Mouse (Mus musculus): ENCODE measurements around the gene Rhbdl2. TPM values are rescaled to one million over a fixed set of nuclear protein-coding genes. Genes with fewer than 3 reads are reported as not detected.

The Rhbdl2 gene
- polyA plus RNA-seq, 1 experiment from 2014 or later: 1.4 TPM

DNA sequence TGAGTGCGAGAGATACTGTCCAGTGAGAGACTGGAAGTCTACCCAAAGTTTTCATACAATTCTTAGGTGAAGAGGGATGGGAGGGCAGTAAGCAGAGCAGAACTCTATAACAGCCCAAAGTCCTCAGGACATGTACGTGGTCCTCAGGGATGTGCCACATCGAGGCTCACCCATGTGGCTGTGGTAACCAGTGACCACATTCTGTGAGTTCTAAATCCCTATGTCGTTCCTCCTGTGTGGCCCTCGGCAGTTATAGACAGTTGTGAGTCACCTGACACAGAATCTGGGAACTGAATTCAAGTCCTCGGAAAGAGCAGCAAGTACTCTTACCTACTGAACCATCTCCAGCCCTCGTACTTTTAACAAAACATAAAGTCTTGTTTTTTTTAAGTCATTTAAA, 70.4 kb downstream of the Rhbdl2 start:
- DNase-seq: no peak
- Histone ChIP-seq H3K9me3 (ENCODE audit: control insufficient read depth, low read length) (no peaks in the 10 kb centered on the region), H3K27ac (replicated peaks; ENCODE audit: low read depth, low read length) (no peak overlapping the region), H3K4me2 (ENCODE audit: low read length) (no peak overlapping the region), H3K9ac (replicated peaks; ENCODE audit: low read length) (no peak overlapping the region), H3K27me3 (ENCODE audit: control insufficient read depth, insufficient read depth, low read length) (no peaks in the 10 kb centered on the region), H3K4me1 (ENCODE audit: control insufficient read depth, insufficient read depth, low read length) (no peaks in the 10 kb centered on the region), H3K36me3 (ENCODE audit: control insufficient read depth, insufficient read depth, low read length) (no peaks in the 10 kb centered on the region), H3K4me3 (replicated peaks; ENCODE audit: low read depth, low read length) (no peak overlapping the region)
- no peak for ATAC-seq (ENCODE audit: low FRiP score, low TSS enrichment)
- 89% methylated on average over 7 of the region's 7 CpGs for WGBS

DNA sequence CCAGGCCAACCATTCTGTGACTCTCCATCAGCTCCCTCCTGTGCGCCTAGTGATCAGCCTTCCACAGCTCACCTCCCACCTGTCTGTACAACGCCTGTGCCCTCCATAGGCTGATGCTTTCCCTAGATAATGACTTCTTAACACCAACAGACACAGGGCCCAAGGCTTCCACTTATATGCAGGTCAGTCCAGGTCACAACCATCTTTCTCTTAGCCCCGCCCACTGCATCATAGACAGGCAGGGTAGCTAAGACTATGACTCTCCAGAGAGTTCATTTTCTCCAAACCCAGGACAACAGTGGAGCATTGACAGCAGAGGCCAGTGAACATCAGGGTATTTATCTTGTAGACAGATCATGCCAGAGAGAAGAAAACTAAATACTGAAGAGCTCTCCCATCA, 71.7 kb downstream of the Rhbdl2 start, which contains the start of gene 4933427I04Rik:
TSS of gene 4933427I04Rik (plus strand) at position 301 of the 400 bp plus-strand sequence.
- DNase-seq: no peak
- H3K4me2 ChIP-seq (ENCODE audit: low read length): no peak within 1 kb of the TSS
- no peak for ATAC-seq (ENCODE audit: low FRiP score, low TSS enrichment)
- no peak within 1 kb of the TSS for H3K4me3 ChIP-seq (replicated peaks; ENCODE audit: low read depth, low read length)
- no peak within 1 kb of the TSS for H3K9ac ChIP-seq (replicated peaks; ENCODE audit: low read length)
- no peaks in the 10 kb centered on the region for H3K9me3 ChIP-seq (ENCODE audit: control insufficient read depth, low read length)
- H3K27me3 ChIP-seq (ENCODE audit: control insufficient read depth, insufficient read depth, low read length): no peaks in the 10 kb centered on the region
- no peak within 1 kb of the TSS for H3K27ac ChIP-seq (replicated peaks; ENCODE audit: low read depth, low read length)
- H3K4me1 ChIP-seq (ENCODE audit: control insufficient read depth, insufficient read depth, low read length): no peaks in the 10 kb centered on the region
- 83% methylated on average over 3 of the region's 3 CpGs for WGBS
- no peaks in the 10 kb centered on the region for H3K36me3 ChIP-seq (ENCODE audit: control insufficient read depth, insufficient read depth, low read length)

DNA sequence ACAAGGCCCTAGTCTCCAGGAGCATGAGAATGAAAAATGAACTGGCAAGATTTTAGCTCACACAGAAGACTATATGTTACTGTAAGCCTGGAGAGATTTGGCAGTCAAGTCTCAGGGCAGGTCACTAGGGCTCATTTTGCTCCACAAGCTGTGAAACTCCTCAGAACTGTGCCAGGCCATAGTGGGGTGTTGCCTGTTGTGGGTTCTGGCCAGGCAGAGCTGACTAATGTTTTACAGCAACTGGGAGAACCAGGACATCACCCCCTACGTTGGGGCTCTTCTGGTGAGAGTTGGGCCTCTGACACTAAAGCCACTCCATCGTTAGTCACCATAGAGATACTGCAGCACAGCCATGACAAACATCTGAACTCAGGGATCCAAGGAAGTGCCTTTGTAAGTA, 72.1 kb downstream of the Rhbdl2 start:
- Histone ChIP-seq H3K4me2 (ENCODE audit: low read length) (no peak overlapping the region), H3K9ac (replicated peaks; ENCODE audit: low read length) (no peak overlapping the region), H3K9me3 (ENCODE audit: control insufficient read depth, low read length) (no peaks in the 10 kb centered on the region), H3K27me3 (ENCODE audit: control insufficient read depth, insufficient read depth, low read length) (no peaks in the 10 kb centered on the region), H3K4me1 (ENCODE audit: control insufficient read depth, insufficient read depth, low read length) (no peaks in the 10 kb centered on the region), H3K4me3 (replicated peaks; ENCODE audit: low read depth, low read length) (no peak overlapping the region), H3K27ac (replicated peaks; ENCODE audit: low read depth, low read length) (no peak overlapping the region), H3K36me3 (ENCODE audit: control insufficient read depth, insufficient read depth, low read length) (no peaks in the 10 kb centered on the region)
- WGBS: 71% methylated on average over 2 of the region's 2 CpGs
- no peak for ATAC-seq (ENCODE audit: low FRiP score, low TSS enrichment)
- no peak for DNase-seq

DNA sequence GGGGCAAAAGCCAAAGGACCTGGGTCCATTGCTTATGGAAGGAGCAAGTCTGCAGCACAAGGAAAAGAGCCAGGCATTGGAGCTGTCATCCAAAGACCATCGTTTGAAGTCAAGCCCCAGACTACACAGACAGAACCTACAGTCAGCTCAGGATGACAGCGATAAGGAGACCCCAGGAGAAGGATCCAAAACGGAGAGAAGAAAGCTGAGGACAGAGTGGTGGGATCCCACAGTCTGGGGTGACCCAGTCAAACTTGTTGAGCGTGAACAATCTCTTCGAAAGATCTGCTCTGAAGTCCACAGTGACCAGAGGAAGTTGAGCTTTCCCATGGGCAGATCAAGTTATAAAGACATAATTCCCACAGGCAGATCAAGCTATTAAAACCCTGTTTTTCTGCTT, 72.9 kb downstream of the Rhbdl2 start:
- no peaks in the 10 kb centered on the region for H3K36me3 ChIP-seq (ENCODE audit: control insufficient read depth, insufficient read depth, low read length)
- 87% methylated on average over 5 of the region's 5 CpGs for WGBS
- H3K4me1 ChIP-seq (ENCODE audit: control insufficient read depth, insufficient read depth, low read length): no peaks in the 10 kb centered on the region
- ATAC-seq (ENCODE audit: low FRiP score, low TSS enrichment) (no peak), DNase-seq (no peak)
- H3K9ac ChIP-seq (replicated peaks; ENCODE audit: low read length): no peak overlapping the region
- no peak overlapping the region for H3K27ac ChIP-seq (replicated peaks; ENCODE audit: low read depth, low read length)
- no peak overlapping the region for H3K4me3 ChIP-seq (replicated peaks; ENCODE audit: low read depth, low read length)
- no peak overlapping the region for H3K4me2 ChIP-seq (ENCODE audit: low read length)
- H3K9me3 ChIP-seq (ENCODE audit: control insufficient read depth, low read length): no peaks in the 10 kb centered on the region
- H3K27me3 ChIP-seq (ENCODE audit: control insufficient read depth, insufficient read depth, low read length): no peaks in the 10 kb centered on the region

Other genes with a start within 250 kb of the Rhbdl2 start
- gene Macf1, start 103.5 kb upstream of the Rhbdl2 start, polyA plus RNA-seq (2014; fragmentation: Nextera tagmentation; extraction: Ambion mirVana): 140 and 143 TPM in 2 replicates
- 428 and 578 TPM in 2 replicates for gene Ndufs5, start 69.7 kb upstream of the Rhbdl2 start, polyA plus RNA-seq (2014; fragmentation: Nextera tagmentation; extraction: Ambion mirVana)
- 83.4 and 96.0 TPM in 2 replicates for gene Akirin1, start 37.5 kb upstream of the Rhbdl2 start, polyA plus RNA-seq (2014; fragmentation: Nextera tagmentation; extraction: Ambion mirVana)
- 0.09 TPM in 2 replicates for gene 4933427I04Rik, start 71.8 kb downstream of the Rhbdl2 start, polyA plus RNA-seq (2014; fragmentation: Nextera tagmentation; extraction: Ambion mirVana)
- 39.1 and 46.7 TPM in 2 replicates for gene Mycbp, start 117.0 kb downstream of the Rhbdl2 start, polyA plus RNA-seq (2014; fragmentation: Nextera tagmentation; extraction: Ambion mirVana)
- 47.3 and 53.6 TPM in 2 replicates for gene Rragc, start 129.6 kb downstream of the Rhbdl2 start, polyA plus RNA-seq (2014; fragmentation: Nextera tagmentation; extraction: Ambion mirVana)
- gene 4930535I16Rik, start 130.1 kb downstream of the Rhbdl2 start, polyA plus RNA-seq (2014; fragmentation: Nextera tagmentation; extraction: Ambion mirVana): not detected in 2 replicates